Mouse (Mus musculus) olfactory bulb, adult 2 months (tissue): ENCODE measurements at regions not wholly inside any gene's neighbourhood (a gene's known extent, or its start where the extent isn't known, plus 50 kb on each side); places are given as distances from the start of the nearest gene placed in this dataset.

Source experiments
- CTCF ChIP-seq: fragments of 200-500 bp; IDR thresholded peaks from 2 replicates; pipeline ENCODE4 v1.5.1; 2012; ENCODE audit warnings: low read depth, mild to moderate bottlenecking, low read length, moderate library complexity; ENCODE audit not compliant: insufficient read depth
- POLR2A ChIP-seq: fragments of 200-500 bp; IDR thresholded peaks from 2 replicates; pipeline ENCODE4 v1.6.1; 2012; ENCODE audit warnings: mild to moderate bottlenecking, low read depth, low read length, moderate library complexity; ENCODE audit not compliant: insufficient read depth

DNA sequence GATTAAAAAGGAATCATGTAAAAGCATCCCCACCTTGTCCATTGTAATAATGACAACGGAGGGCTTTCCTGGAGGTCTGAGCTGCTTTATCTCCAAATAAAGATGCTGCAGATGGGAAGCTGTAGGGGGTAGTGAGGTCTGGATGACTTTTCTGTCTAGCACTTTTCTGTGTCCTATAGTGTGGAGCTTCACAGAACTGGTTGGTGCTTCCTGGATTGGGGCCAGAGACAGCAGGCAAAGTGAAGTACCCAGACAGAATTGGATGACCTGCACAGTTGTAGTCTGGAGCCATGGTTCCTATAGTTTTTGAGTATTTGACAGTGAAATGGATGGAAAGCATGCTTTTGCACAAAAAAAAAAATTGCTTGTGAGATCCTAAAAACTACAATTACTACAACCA is 684.7 kb upstream of the Gm5150 start:
- TF ChIP-seq POLR2A (no peak), CTCF (no peak)
